Mouse (Mus musculus) limb, embryonic 12.5 days (tissue): ENCODE measurements around the gene Gm17416. TPM values are rescaled to one million over a fixed set of nuclear protein-coding genes. Genes with fewer than 3 reads are reported as not detected.

Experiments used
- ATAC-seq: fragments of 200-750 bp; cut with Nextera tagmentation; 2 replicates; pipeline ENCODE4 v1.8.0; 2017; ENCODE audit warnings: low read depth, moderate TSS enrichment; ENCODE audit not compliant: insufficient number of reproducible peaks, insufficient read depth, low FRiP score, low TSS enrichment
- H3K27ac ChIP-seq: fragments of 300-500 bp; sonication (generic); 2 replicates; pipeline ENCODE4 v1.5.1; 2016; ENCODE audit warnings: mild to moderate bottlenecking, moderate library complexity
- H3K27me3 ChIP-seq: fragments of 300-500 bp; sonication (generic); 2 replicates; pipeline ENCODE4 v1.6.1; 2016; ENCODE audit warnings: mild to moderate bottlenecking, moderate library complexity
- H3K36me3 ChIP-seq: fragments of 300-500 bp; sonication (generic); 2 replicates; pipeline ENCODE4 v1.6.1; 2016; ENCODE audit warnings: mild to moderate bottlenecking, moderate library complexity
- H3K4me1 ChIP-seq: fragments of 300-500 bp; sonication (generic); replicated peaks from 2 replicates; pipeline ENCODE4 v1.6.1; 2016
- H3K4me2 ChIP-seq: fragments of 300-500 bp; sonication (generic); 2 replicates; pipeline ENCODE4 v1.6.1; 2016; ENCODE audit warnings: mild to moderate bottlenecking, moderate library complexity
- H3K4me3 ChIP-seq: fragments of 300-500 bp; sonication (generic); replicated peaks from 2 replicates; pipeline ENCODE4 v1.5.1; 2016; ENCODE audit warnings: mild to moderate bottlenecking
- H3K9ac ChIP-seq: fragments of 300-500 bp; sonication (generic); replicated peaks from 2 replicates; pipeline ENCODE4 v1.6.1; 2016; ENCODE audit warnings: mild to moderate bottlenecking, moderate library complexity
- H3K9me3 ChIP-seq: fragments of 300-500 bp; sonication (generic); 2 replicates; pipeline ENCODE4 v1.6.1; 2016; ENCODE audit warnings: mild to moderate bottlenecking, moderate library complexity
- WGBS: fragments of 180-500 bp; shearing (Covaris S2); methylation state at CpG from one replicate; pipeline ENCODE4 v1.1.7; 2016; 5-methylcytosine and 5-hydroxymethylcytosine counted together
- polyA plus RNA-seq: library from polyadenylated mRNA; unstranded; fragments of >200 nt; fragmentation: Nextera tagmentation; extraction: Ambion mirVana; gene quantifications from 2 replicates; pipeline ENCODE4 v1.2.1, GENCODE M21; 2016

Gene Gm17416
- polyA plus RNA-seq, 1 experiment from 2014 or later: not detected

DNA sequence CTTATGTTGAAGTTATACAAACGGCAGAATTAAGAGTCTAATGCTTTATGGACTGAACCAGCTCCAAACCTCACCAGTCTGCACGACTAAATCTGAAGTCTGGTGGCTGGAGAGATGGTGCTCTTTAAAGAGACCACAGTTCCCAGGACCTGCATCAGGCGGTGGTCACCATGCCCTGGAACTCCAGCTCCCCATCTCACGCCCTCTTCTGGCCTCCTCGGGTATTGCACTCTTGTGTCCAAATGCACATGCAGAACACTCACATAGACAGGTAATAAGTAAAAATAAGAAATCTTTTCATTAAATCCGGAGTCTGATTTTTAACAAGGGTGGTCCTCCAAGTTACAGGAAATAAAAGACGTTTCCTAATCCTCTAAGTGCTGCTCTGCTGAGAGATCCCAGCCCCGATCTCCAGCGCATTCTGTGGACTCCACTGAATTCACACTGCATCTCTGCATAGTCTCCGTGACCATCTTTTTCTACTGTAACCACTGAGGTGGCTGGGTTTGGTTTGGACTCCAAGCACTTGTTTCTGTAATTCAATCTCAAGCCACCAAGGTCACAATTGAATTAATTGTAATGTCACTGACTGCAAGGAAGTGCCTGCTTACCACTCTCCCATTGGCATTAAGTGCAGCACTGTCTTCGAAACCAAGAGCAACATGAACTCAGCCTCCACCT, 3.1 kb downstream of the Gm17416 start, which contains the start of gene Defb21:
TSS of gene Defb21 (plus strand) at position 631 of the 681 bp plus-strand sequence.
- no peak within 1 kb of the TSS for H3K4me3 ChIP-seq
- H3K4me2 ChIP-seq: no peak within 1 kb of the TSS
- H3K36me3 ChIP-seq: no peaks in the 10 kb centered on the region
- no peak for ATAC-seq
- 0 out of 2 replicates have a peak, but pooled peaks cover 4% of the 10 kb centered on the region for H3K27me3 ChIP-seq
- H3K4me1 ChIP-seq: no peaks in the 10 kb centered on the region
- no peaks in the 10 kb centered on the region for H3K9me3 ChIP-seq
- H3K27ac ChIP-seq: no peak within 1 kb of the TSS
- 63% methylated on average over 11 of the region's 11 CpGs for WGBS
- no peak within 1 kb of the TSS for H3K9ac ChIP-seq

GRCm38 (mm10) chr2:152573484-152573883, 4.3 kb downstream of the Gm17416 start:
- Histone ChIP-seq H3K9me3 (no peaks in the 10 kb centered on the region), H3K4me3 (no peak overlapping the region), H3K27ac (no peak overlapping the region), H3K36me3 (no peaks in the 10 kb centered on the region), H3K27me3 (0 out of 2 replicates have a peak, but pooled peaks cover 4% of the 10 kb centered on the region), H3K4me2 (no peak overlapping the region), H3K9ac (no peak overlapping the region), H3K4me1 (no peaks in the 10 kb centered on the region)
- 87% methylated on average over 8 of the region's 8 CpGs for WGBS
- ATAC-seq: no peak

GRCm38 (mm10) chr2:152580107-152580506, 11.0 kb downstream of the Gm17416 start, which contains the start of gene Defb19:
Gene Defb19 (minus strand): TSS chr2:152580312.
- no peak within 1 kb of the TSS for H3K4me3 ChIP-seq

DNA sequence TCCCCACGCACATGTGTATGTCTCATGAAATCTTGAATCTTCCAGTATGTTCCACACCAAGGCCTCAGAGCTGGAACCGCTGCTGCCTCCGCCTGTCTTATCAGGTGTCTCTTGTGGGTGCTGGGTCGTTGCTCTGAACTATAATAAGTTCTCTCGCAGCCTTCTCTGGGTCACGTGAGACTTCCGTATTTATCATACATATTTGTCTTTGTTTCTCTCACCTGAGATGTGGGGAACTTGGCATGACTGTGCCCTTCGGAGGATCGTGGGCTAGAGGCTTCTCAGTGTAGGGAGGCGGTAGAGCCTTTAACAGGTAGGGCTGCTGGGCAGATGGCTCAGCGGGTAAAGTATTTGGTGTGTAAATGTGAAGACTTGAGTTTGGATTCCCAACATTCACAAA, 11.5 kb downstream of the Gm17416 start:
- WGBS: 88% methylated on average over 11 of the region's 11 CpGs
- no peak overlapping the region for H3K4me2 ChIP-seq
- no peak overlapping the region for H3K9ac ChIP-seq
- no peaks in the 10 kb centered on the region for H3K4me1 ChIP-seq
- H3K9me3 ChIP-seq: no peaks in the 10 kb centered on the region
- ATAC-seq: no peak
- no peaks in the 10 kb centered on the region for H3K36me3 ChIP-seq
- H3K4me3 ChIP-seq: no peak overlapping the region
- no peaks in the 10 kb centered on the region for H3K27me3 ChIP-seq
- no peak overlapping the region for H3K27ac ChIP-seq

More at GRCm38 (mm10) chr2:152580107-152580506, 11.0 kb downstream of the Gm17416 start, which contains the start of gene Defb19:
- H3K9ac ChIP-seq: no peak within 1 kb of the TSS
- H3K4me1 ChIP-seq: no peaks in the 10 kb centered on the region
- WGBS: 70% methylated on average over 7 of the region's 7 CpGs
- H3K27ac ChIP-seq: no peak within 1 kb of the TSS
- no peaks in the 10 kb centered on the region for H3K9me3 ChIP-seq
- no peak within 1 kb of the TSS for H3K4me2 ChIP-seq
- no peaks in the 10 kb centered on the region for H3K27me3 ChIP-seq
- H3K36me3 ChIP-seq: no peaks in the 10 kb centered on the region
- no peak for ATAC-seq

DNA sequence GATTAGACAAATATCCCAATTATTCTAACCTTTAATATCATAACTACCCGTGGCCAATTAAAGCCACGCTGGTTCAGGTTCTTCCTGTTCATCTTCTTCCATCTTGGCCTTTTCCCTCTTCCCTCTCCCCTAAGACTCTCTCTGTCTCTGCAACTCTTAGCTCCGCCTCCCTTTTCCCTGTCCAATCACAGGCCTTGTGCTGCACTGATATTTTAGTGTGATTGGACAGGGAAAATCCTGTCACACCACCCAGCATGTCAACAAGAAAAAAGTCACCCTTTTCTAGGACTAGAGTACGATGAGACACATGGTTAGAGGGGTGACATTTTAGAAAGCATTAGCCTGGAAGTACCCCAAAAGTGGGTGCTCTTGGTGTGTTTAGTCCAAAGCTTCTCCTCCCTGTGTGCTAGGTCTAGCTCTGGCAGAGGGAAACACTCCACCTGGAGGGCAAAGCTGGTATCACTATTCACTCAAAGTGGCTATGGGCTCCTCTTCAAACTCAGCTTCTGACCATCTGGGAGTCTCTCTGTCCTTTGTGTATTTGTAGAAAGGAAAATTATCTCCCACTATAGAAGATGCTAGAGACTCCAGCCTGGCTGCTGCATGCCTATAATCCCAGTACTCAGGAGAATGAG, 17.9 kb downstream of the Gm17416 start:
- Histone ChIP-seq H3K4me2 (no peak overlapping the region), H3K36me3 (no peaks in the 10 kb centered on the region), H3K4me3 (no peak overlapping the region), H3K9ac (no peak overlapping the region), H3K4me1 (no peaks in the 10 kb centered on the region; the same call in 1 of the 2 replicates), H3K27me3 (no peaks in the 10 kb centered on the region), H3K27ac (no peak overlapping the region), H3K9me3 (no peaks in the 10 kb centered on the region)
- ATAC-seq: no peak
- 81% methylated on average over 4 of the region's 4 CpGs for WGBS

DNA sequence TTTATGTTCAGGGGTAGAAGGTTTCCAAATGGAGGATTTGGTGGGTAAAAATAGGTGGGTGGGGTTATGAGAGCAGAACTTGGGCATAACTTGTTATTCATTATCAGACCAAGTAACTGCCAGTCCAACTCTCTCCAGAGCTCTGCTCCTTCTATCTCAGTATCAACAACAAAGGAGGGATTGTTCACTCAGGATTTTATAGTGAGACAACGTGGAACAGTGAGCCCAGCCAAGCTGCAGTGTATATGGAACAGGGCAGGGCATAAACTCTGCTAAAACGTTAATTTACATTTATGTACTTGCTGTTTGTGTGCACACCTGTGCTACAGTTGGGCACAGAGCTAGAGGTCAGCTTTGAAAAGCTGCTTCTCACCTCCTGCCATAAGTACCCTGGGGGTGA, 19.3 kb downstream of the Gm17416 start:
- Histone ChIP-seq H3K4me1 (no peaks in the 10 kb centered on the region; the same call in 1 of the 2 replicates), H3K4me3 (no peak overlapping the region), H3K9ac (no peak overlapping the region), H3K9me3 (no peaks in the 10 kb centered on the region), H3K27ac (no peak overlapping the region), H3K27me3 (no peaks in the 10 kb centered on the region), H3K4me2 (no peak overlapping the region), H3K36me3 (no peaks in the 10 kb centered on the region)
- WGBS: 27% methylated on average over 2 of the region's 2 CpGs
- ATAC-seq: no peak

GRCm38 (mm10) chr2:152589021-152589420, 19.9 kb downstream of the Gm17416 start:
- Histone ChIP-seq H3K4me2 (no peak overlapping the region), H3K27ac (no peak overlapping the region), H3K9me3 (no peaks in the 10 kb centered on the region), H3K36me3 (no peaks in the 10 kb centered on the region), H3K9ac (no peak overlapping the region), H3K4me1 (no peaks in the 10 kb centered on the region; the same call in 1 of the 2 replicates), H3K27me3 (no peaks in the 10 kb centered on the region), H3K4me3 (no peak overlapping the region)
- 36% methylated on average over 6 of the region's 6 CpGs for WGBS
- no peak for ATAC-seq

DNA sequence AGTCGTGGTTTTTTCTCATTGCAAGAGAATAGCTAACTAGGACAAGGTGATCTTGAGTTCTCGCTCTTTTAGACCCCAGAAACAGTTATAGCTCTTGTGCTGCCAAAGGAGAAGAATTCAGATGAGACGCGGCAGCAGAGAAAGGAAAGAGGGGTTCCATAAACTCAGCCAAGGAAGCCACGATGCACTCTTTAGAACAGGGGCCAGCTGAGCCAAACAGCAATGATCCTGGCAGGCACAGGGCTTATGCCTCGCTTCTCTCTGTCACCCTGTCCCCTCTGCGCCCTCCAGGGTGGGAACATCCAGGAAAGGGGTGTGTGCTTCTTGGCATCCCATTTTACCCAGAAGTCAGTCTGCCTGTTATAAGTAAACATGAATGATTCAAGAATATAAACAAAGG, 30.2 kb downstream of the Gm17416 start, which contains the start of gene Defb45:
TSS of gene Defb45 (minus strand) at position 101 of the 400 bp plus-strand sequence.
- no peak within 1 kb of the TSS for H3K27ac ChIP-seq
- H3K4me1 ChIP-seq: no peaks in the 10 kb centered on the region
- H3K9ac ChIP-seq: no peak within 1 kb of the TSS
- no peaks in the 10 kb centered on the region for H3K36me3 ChIP-seq
- H3K27me3 ChIP-seq: no peaks in the 10 kb centered on the region
- H3K9me3 ChIP-seq: no peaks in the 10 kb centered on the region
- no peak within 1 kb of the TSS for H3K4me3 ChIP-seq
- H3K4me2 ChIP-seq: no peak within 1 kb of the TSS
- 60% methylated on average over 7 of the region's 7 CpGs for WGBS
- no peak for ATAC-seq

DNA sequence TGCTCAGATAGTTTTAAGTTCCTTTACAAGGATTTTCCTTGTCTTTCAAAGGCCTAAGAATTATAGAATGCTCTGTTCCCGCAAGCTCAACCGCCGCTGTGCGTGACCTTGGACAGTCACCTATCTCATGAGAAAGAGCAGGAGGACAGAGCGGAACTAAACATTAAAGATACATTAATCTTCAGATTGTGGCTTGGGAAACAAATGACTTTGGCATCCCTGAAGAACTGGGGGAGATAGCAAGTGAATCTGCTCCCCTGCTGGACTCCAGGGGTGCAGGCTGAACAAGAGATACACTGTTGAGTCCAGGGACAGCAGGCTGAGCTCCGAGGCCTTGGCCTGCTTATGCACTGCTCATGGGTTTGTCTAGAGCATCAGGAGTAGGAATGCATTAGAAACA, 30.9 kb downstream of the Gm17416 start:
- Histone ChIP-seq H3K27me3 (no peaks in the 10 kb centered on the region), H3K9me3 (no peaks in the 10 kb centered on the region), H3K9ac (no peak overlapping the region), H3K27ac (no peak overlapping the region), H3K4me3 (no peak overlapping the region), H3K36me3 (no peaks in the 10 kb centered on the region), H3K4me1 (no peaks in the 10 kb centered on the region), H3K4me2 (no peak overlapping the region)
- ATAC-seq: no peak
- WGBS: 85% methylated on average over 6 of the region's 6 CpGs

- H3K4me2 ChIP-seq: no peak overlapping the region
These were observed 32.3 kb downstream of the Gm17416 start for GRCm38 (mm10) chr2:152601275-152601960.

DNA sequence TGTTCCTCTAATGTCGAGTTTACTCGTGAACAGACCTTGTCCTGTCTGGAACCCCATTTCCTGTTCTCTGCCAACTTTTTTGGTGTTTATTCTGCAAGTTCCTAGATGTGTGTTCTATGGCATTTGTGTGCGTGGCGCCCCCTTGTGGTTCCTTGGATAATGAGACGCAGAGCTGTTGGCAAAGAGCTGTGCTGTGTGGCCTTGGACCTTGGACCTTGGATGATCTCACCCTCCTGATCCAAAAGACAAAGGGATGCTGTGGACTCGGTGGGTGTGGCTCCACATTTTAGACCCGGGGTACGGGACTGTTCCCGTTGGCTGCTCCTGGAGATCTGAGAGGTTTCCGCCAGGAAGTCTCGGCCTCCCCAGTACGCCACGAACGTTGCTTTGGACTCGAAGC, 34.9 kb downstream of the Gm17416 start, which contains the start of gene Defb36:
TSS of gene Defb36 (plus strand) at position 271 of the 400 bp plus-strand sequence.
- WGBS: 86% methylated on average over 15 of the region's 15 CpGs
- no peaks in the 10 kb centered on the region for H3K4me1 ChIP-seq
- no peak within 1 kb of the TSS for H3K4me3 ChIP-seq
- ATAC-seq: no peak
- H3K9me3 ChIP-seq: no peaks in the 10 kb centered on the region
- H3K36me3 ChIP-seq: no peaks in the 10 kb centered on the region
- H3K4me2 ChIP-seq: no peak within 1 kb of the TSS
- H3K9ac ChIP-seq: no peak within 1 kb of the TSS
- H3K27me3 ChIP-seq: no peaks in the 10 kb centered on the region
- no peak within 1 kb of the TSS for H3K27ac ChIP-seq

More at GRCm38 (mm10) chr2:152601275-152601960, 32.3 kb downstream of the Gm17416 start:
- Histone ChIP-seq H3K27me3 (no peaks in the 10 kb centered on the region), H3K27ac (no peak overlapping the region), H3K9ac (no peak overlapping the region), H3K36me3 (no peaks in the 10 kb centered on the region), H3K9me3 (no peaks in the 10 kb centered on the region), H3K4me3 (no peak overlapping the region), H3K4me1 (no peaks in the 10 kb centered on the region)
- 84% methylated on average over 4 of the region's 4 CpGs for WGBS
- ATAC-seq: no peak
